Mouse (Mus musculus): ENCODE measurements around the gene Exosc2. TPM values are rescaled to one million over a fixed set of nuclear protein-coding genes. Genes with fewer than 3 reads are reported as not detected.

Gene Exosc2
- polyA plus RNA-seq, 1 experiment from 2014 or later, result 24.9 TPM

DNA sequence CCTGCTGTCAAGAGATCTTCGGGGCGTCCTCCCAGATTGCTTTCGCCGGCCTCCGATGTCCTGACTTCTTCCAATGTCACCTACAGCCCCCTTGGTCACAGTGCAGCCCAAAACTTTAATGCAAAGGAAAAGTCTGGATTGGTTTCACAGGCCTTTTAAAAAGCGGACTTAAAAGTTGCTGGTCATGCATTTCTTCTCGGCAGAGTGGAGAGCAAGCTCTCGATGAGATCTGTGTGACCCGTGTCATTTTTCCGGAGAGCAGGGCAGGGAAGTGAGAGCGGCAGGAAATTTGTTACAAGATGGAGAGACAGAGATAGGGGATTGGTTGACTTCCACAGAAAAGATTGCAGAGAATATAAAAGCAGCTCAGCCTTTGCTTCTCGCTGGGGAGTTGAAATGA, 18.5 kb downstream of the Exosc2 start:
- H3K9ac ChIP-seq (ENCODE audit: low read depth, low read length), result peak overlapping the region; percentile 96
- peak overlapping the region; percentile 95 for H3K4me3 ChIP-seq (ENCODE audit: low read depth, low read length)
- peak overlapping the region; percentile 95 for H3K27ac ChIP-seq (ENCODE audit: low read length)
- 0% methylated on average over 12 of the region's 12 CpGs for WGBS (ENCODE audit: insufficient replicate concordance)
- peaks cover 15% of the 10 kb centered on the region for H3K4me1 ChIP-seq (ENCODE audit: control insufficient read depth, low read depth, low read length)
- H3K27me3 ChIP-seq (ENCODE audit: control insufficient read depth, insufficient read depth, low read depth, low read length), result no peaks in the 10 kb centered on the region
- no peak for ATAC-seq (ENCODE audit: low read depth)
- H3K4me2 ChIP-seq (ENCODE audit: low read depth, low read length), result peak overlapping the region; percentile 91
- H3K36me3 ChIP-seq (ENCODE audit: control insufficient read depth, insufficient read depth), result no peaks in the 10 kb centered on the region
- H3K9me3 ChIP-seq (replicated peaks; ENCODE audit: control insufficient read depth, low read length), result no peaks in the 10 kb centered on the region

DNA sequence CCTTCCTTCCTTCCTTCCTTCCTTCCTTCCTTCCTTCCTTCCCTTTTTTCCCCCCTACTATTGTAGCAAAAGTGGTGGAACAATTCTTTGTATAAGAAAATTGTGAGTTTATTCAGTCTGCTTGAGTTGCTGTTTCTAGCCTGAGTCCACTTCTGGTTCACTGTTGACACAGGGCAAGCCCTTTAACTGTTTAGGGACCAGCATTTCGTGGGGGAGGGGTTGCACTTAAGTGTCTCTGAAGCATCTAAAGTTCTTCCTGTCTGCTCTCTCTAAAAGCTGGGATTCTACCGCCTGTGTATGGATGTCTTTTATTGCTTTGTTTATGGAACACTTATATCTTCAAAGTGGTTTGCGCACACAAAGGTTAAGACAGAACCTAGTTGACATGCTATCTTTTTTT, 19.5 kb downstream of the Exosc2 start:
- Histone ChIP-seq H3K27ac (ENCODE audit: low read length) (no peak overlapping the region), H3K36me3 (ENCODE audit: control insufficient read depth, insufficient read depth) (no peaks in the 10 kb centered on the region), H3K9me3 (replicated peaks; ENCODE audit: control insufficient read depth, low read length) (no peaks in the 10 kb centered on the region), H3K4me2 (ENCODE audit: low read depth, low read length) (peak overlapping the region; percentile 91), H3K27me3 (ENCODE audit: control insufficient read depth, insufficient read depth, low read depth, low read length) (no peaks in the 10 kb centered on the region), H3K9ac (ENCODE audit: low read depth, low read length) (no peak overlapping the region), H3K4me3 (ENCODE audit: low read depth, low read length) (peak overlapping the region; percentile 95), H3K4me1 (ENCODE audit: control insufficient read depth, low read depth, low read length) (peaks cover 15% of the 10 kb centered on the region)
- ATAC-seq (ENCODE audit: low read depth), result no peak
- WGBS (ENCODE audit: insufficient replicate concordance), result 46% methylated on average over 3 of the region's 3 CpGs

DNA sequence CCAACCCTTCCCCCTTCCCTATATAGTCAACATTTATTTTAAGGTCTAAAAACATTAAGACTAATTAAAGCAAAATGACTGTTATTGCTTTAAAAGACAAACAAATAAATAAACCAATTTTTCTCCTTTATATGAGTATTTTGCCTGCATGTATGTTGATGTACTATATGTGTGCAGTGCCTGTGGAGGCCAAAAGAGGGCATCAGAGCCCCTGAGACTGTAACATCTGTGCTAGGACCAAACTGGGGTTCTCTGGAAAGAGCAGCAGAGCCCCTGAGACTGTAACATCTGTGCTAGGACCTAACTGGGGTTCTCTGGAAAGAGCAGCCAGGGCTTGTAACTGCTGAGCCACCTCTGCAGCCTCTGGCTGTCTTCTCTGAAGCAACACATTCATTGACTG, 27.7 kb downstream of the Exosc2 start:
- peaks cover 2% of the 10 kb centered on the region; the same call in 1 of the 2 replicates for H3K36me3 ChIP-seq (ENCODE audit: control insufficient read depth, insufficient read depth)
- no peak overlapping the region for H3K4me3 ChIP-seq (ENCODE audit: low read depth, low read length)
- H3K4me2 ChIP-seq (ENCODE audit: low read depth, low read length), result no peak overlapping the region
- H3K27me3 ChIP-seq (ENCODE audit: control insufficient read depth, insufficient read depth, low read depth, low read length), result no peaks in the 10 kb centered on the region
- peaks cover 4% of the 10 kb centered on the region; the same call in 1 of the 2 replicates for H3K4me1 ChIP-seq (ENCODE audit: control insufficient read depth, low read depth, low read length)
- ATAC-seq (ENCODE audit: low read depth), result no peak
- no peak overlapping the region for H3K27ac ChIP-seq (ENCODE audit: low read length)
- H3K9ac ChIP-seq (ENCODE audit: low read depth, low read length), result no peak overlapping the region
- H3K9me3 ChIP-seq (replicated peaks; ENCODE audit: control insufficient read depth, low read length), result no peaks in the 10 kb centered on the region

DNA sequence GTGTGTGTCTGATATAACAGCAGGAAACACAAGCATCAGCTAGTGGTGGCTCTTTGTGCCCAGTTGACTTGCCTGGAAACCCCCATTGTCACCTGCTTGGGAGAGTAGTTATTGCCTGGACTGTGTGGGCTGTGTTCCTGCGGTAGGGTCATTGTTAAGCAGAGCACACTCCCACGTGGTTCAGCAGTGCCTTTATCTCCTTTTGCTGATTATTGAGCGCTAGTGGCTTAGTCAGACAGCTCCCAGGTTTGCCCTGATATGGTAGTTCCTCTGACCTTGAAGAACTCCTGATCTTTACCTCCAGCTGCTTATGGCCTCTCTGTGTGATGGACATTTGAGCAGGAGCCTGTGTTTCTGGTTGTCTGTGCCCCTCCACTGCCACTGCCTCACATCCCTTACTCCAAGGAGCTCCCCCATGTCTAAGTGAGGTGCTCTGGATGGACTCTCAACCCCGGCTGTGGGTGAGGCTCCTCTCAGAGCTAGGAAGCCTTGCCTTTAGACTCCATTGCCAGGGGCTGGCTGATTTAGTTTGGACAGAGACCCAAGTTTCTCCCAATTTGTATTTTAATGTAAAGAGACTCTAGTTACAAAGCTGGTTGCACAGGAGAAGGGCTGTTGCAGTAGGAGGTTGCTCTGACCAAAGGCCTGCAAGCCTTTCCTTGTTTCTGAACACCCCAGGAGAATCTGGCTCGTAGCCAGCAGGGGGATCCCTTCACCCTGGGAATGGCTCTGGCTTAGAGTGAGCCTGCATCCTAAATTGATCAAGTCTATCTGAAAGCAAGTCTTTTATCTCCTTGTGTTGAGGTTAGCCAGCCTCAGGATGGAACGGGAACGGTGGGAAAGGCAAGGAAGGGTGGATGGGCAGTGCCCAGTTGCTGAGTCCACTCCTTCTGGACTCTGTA, 30.3 kb downstream of the Exosc2 start:
- H3K4me2 ChIP-seq (ENCODE audit: low read depth, low read length), result no peak overlapping the region
- no peak overlapping the region for H3K27ac ChIP-seq (ENCODE audit: low read length)
- 36% methylated on average over 7 of the region's 7 CpGs for WGBS (ENCODE audit: insufficient replicate concordance)
- H3K9me3 ChIP-seq (replicated peaks; ENCODE audit: control insufficient read depth, low read length), result no peaks in the 10 kb centered on the region
- peaks cover under 1% of the 10 kb centered on the region; the same call in 1 of the 2 replicates for H3K36me3 ChIP-seq (ENCODE audit: control insufficient read depth, insufficient read depth)
- H3K27me3 ChIP-seq (ENCODE audit: control insufficient read depth, insufficient read depth, low read depth, low read length), result no peaks in the 10 kb centered on the region
- peak; percentile 68; the same call in 1 of the 2 replicates for ATAC-seq (ENCODE audit: low read depth)
- no peak overlapping the region for H3K4me3 ChIP-seq (ENCODE audit: low read depth, low read length)
- H3K9ac ChIP-seq (ENCODE audit: low read depth, low read length), result no peak overlapping the region
- peaks cover 4% of the 10 kb centered on the region; the same call in 1 of the 2 replicates for H3K4me1 ChIP-seq (ENCODE audit: control insufficient read depth, low read depth, low read length)

DNA sequence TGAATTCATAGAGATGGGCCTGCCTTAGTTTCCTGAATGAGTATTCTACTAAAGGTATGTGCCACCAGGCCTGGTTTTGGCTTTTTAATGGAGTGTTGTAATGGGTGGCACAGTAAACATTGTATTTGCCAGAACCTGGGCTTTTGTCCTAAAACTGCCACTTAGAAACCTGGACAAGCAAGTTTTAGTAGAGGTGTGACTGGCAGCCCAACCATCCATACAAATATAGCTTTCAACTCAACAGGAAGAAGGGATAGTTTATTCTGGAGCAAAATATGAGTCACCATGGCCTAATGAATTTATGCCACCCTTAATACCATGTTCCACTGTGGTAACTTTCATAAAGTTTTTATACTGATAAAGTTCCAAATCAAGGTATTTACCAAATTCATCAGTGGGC, 32.7 kb downstream of the Exosc2 start:
- Histone ChIP-seq H3K9ac (ENCODE audit: low read depth, low read length) (no peak overlapping the region), H3K9me3 (replicated peaks; ENCODE audit: control insufficient read depth, low read length) (no peaks in the 10 kb centered on the region), H3K36me3 (ENCODE audit: control insufficient read depth, insufficient read depth) (no peaks in the 10 kb centered on the region), H3K27me3 (ENCODE audit: control insufficient read depth, insufficient read depth, low read depth, low read length) (no peaks in the 10 kb centered on the region), H3K4me1 (ENCODE audit: control insufficient read depth, low read depth, low read length) (peaks cover 8% of the 10 kb centered on the region), H3K27ac (ENCODE audit: low read length) (no peak overlapping the region), H3K4me2 (ENCODE audit: low read depth, low read length) (no peak overlapping the region), H3K4me3 (ENCODE audit: low read depth, low read length) (no peak overlapping the region)
- no peak for ATAC-seq (ENCODE audit: low read depth)

DNA sequence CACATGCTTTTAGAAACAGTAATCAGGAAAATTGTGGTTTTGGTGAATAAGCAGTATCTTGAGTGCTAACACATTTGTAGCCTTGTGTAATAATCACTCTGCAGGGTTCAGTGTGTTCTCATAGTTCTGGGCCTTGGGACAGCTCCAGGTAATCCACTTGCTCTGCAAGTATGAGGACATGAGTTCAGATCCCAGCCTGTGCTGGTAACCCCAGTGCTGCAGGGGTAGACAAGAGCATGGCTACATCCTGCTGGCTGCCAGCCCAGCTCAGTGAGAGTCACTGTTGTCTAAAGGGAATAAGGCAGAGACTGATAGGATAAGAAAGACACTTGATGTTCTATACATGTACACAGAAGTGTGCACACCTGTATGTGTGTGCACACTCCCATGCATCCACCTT, 35.4 kb downstream of the Exosc2 start:
- no peak for ATAC-seq (ENCODE audit: low read depth)
- Histone ChIP-seq H3K36me3 (ENCODE audit: control insufficient read depth, insufficient read depth) (no peaks in the 10 kb centered on the region), H3K9ac (ENCODE audit: low read depth, low read length) (no peak overlapping the region), H3K9me3 (replicated peaks; ENCODE audit: control insufficient read depth, low read length) (no peaks in the 10 kb centered on the region), H3K4me2 (ENCODE audit: low read depth, low read length) (no peak overlapping the region), H3K27me3 (ENCODE audit: control insufficient read depth, insufficient read depth, low read depth, low read length) (no peaks in the 10 kb centered on the region), H3K4me1 (ENCODE audit: control insufficient read depth, low read depth, low read length) (peaks cover 4% of the 10 kb centered on the region; the same call in 1 of the 2 replicates), H3K4me3 (ENCODE audit: low read depth, low read length) (no peak overlapping the region), H3K27ac (ENCODE audit: low read length) (no peak overlapping the region)

DNA sequence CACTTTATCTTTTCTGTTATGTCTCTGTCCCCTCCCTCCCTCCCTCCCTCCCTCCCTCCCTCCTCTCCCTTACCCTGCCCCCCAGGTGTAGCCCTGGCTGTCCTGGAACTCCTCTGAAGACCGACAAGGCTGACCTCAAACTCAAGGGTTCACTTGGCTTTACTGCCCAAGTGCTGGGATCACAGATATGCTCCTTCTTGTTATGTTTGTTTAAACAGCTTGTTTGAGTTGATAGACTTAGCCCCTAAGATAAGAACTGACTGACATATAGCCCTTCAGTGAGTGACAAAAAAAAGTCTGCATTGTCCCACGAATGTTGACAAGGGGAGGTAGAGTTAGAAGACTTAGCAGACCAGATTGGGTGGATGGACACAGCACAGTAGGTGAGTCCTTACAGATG, 36.0 kb downstream of the Exosc2 start:
- ATAC-seq (ENCODE audit: low read depth), result peak; percentile 35; the same call in 1 of the 2 replicates
- no peak overlapping the region for H3K4me3 ChIP-seq (ENCODE audit: low read depth, low read length)
- WGBS (ENCODE audit: insufficient replicate concordance), result 12% methylated on average over 2 of the region's 2 CpGs
- no peaks in the 10 kb centered on the region for H3K36me3 ChIP-seq (ENCODE audit: control insufficient read depth, insufficient read depth)
- H3K9me3 ChIP-seq (replicated peaks; ENCODE audit: control insufficient read depth, low read length), result no peaks in the 10 kb centered on the region
- H3K4me2 ChIP-seq (ENCODE audit: low read depth, low read length), result no peak overlapping the region
- H3K9ac ChIP-seq (ENCODE audit: low read depth, low read length), result no peak overlapping the region
- H3K4me1 ChIP-seq (ENCODE audit: control insufficient read depth, low read depth, low read length), result peaks cover 4% of the 10 kb centered on the region; the same call in 1 of the 2 replicates
- no peak overlapping the region for H3K27ac ChIP-seq (ENCODE audit: low read length)
- no peaks in the 10 kb centered on the region for H3K27me3 ChIP-seq (ENCODE audit: control insufficient read depth, insufficient read depth, low read depth, low read length)

DNA sequence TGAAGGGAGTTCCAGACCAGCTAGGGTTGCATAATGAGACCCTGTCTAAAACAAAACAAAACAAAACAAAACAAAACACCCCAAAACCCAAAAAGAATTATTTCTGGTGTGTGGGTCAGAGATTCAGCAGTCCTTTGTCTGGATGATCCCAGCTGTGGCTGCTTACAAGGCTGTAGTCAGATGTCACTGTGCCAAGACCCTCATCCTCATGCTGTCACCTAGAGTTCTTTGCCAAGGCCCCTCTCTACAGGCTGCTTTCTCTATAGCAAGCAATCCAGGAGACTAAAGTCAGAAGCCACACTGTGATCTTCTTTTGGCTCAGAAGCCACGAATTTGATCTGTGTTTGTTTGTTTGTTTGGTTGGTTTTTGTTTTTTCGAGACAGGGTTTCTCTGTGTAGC, 42.2 kb downstream of the Exosc2 start:
- 61% methylated on average over 2 of the region's 2 CpGs for WGBS (ENCODE audit: insufficient replicate concordance)
- H3K9ac ChIP-seq (ENCODE audit: low read depth, low read length), result no peak overlapping the region
- H3K36me3 ChIP-seq (ENCODE audit: control insufficient read depth, insufficient read depth), result no peaks in the 10 kb centered on the region
- no peaks in the 10 kb centered on the region for H3K4me1 ChIP-seq (ENCODE audit: control insufficient read depth, low read depth, low read length)
- no peak overlapping the region for H3K27ac ChIP-seq (ENCODE audit: low read length)
- no peaks in the 10 kb centered on the region for H3K9me3 ChIP-seq (replicated peaks; ENCODE audit: control insufficient read depth, low read length)
- H3K27me3 ChIP-seq (ENCODE audit: control insufficient read depth, insufficient read depth, low read depth, low read length), result no peaks in the 10 kb centered on the region
- ATAC-seq (ENCODE audit: low read depth), result no peak
- no peak overlapping the region for H3K4me3 ChIP-seq (ENCODE audit: low read depth, low read length)
- no peak overlapping the region for H3K4me2 ChIP-seq (ENCODE audit: low read depth, low read length)

DNA sequence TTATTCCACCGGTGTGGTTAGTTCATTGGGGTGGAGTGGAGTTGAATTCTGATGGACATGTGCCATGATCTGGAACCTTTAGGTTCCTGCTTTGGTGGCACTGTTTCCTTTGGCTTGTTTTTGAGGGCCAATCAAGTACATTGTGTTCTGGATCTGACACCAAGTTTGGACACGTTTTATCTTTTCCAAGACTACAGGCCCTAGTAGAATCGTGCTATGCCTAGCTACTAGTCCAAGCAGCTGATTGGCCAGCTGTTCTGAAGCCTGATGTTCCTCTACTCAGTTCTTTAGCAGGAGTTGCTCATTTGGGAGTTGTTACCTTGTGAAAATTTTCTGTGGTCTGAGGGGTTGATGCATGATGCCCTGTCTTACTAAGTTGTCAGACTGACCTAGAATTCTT, 43.3 kb downstream of the Exosc2 start:
- H3K9ac ChIP-seq (ENCODE audit: low read depth, low read length), result no peak overlapping the region
- no peak overlapping the region for H3K4me3 ChIP-seq (ENCODE audit: low read depth, low read length)
- no peak overlapping the region for H3K27ac ChIP-seq (ENCODE audit: low read length)
- no peak for ATAC-seq (ENCODE audit: low read depth)
- H3K4me2 ChIP-seq (ENCODE audit: low read depth, low read length), result no peak overlapping the region
- H3K9me3 ChIP-seq (replicated peaks; ENCODE audit: control insufficient read depth, low read length), result no peaks in the 10 kb centered on the region
- no peaks in the 10 kb centered on the region for H3K36me3 ChIP-seq (ENCODE audit: control insufficient read depth, insufficient read depth)
- no peaks in the 10 kb centered on the region for H3K27me3 ChIP-seq (ENCODE audit: control insufficient read depth, insufficient read depth, low read depth, low read length)
- no peaks in the 10 kb centered on the region for H3K4me1 ChIP-seq (ENCODE audit: control insufficient read depth, low read depth, low read length)
- WGBS (ENCODE audit: insufficient replicate concordance), result 66% methylated on average over 3 of the region's 3 CpGs
